Mouse (Mus musculus): ENCODE results near the gene Cd40.

The Cd40 gene

DNA sequence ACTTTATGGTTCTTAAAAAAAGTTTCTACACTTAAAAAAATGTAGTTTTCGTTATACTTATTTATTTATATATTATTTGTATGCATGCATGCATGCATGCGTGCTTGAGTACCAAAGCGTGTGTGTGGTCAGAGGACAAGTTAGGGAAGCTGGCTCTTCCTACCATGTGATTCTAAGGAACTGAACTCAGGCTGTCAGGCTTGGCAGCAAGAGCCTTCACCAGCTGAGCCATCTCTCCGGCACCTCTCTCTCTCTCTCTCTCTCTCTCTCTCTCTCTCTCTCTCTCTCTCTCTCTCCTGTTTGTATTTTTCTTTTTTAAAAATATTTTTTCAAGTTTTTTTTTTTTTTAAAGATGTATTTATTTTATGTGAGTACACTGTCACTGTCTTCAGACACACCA, 4.5 kb downstream of the Cd40 start:
- DNase-seq: no peak

DNA sequence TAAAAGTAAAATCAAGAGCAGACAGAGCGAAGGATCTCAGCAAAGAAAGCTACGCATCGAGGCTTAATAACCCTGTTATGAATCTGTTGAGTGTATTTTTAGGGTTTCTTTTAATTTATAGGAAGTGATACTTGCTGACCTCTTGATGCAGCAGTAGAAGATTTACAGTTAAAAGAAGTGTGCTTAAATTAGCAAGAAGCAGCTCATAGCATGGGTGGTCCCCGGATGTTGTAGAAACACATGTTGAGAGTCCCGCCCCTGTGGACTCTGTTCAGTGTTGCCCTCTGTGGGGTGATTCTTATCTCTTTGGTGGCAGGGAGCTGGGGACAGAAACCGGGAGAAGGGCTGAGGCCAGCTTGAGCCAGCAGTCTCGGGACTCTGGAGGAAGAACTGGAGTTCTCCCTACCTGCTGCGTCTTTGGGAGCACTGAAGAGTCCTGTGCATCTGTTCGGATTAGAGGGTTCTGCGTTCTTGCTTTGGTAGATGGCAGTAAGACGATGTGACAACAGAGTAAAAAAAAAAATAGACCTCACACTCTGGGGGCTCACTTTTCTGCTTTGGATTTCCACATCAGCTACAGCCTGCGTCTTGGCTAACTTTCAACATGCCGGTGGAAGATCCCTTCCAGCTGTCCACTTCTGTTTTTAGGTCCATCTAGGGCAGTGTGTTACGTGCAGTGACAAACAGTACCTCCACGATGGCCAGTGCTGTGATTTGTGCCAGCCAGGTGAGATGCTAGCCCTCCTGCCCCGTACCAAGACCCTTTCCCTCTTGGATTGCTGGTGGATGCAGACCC, 6.4 kb downstream of the Cd40 start:
- DNase-seq: no peak

DNA sequence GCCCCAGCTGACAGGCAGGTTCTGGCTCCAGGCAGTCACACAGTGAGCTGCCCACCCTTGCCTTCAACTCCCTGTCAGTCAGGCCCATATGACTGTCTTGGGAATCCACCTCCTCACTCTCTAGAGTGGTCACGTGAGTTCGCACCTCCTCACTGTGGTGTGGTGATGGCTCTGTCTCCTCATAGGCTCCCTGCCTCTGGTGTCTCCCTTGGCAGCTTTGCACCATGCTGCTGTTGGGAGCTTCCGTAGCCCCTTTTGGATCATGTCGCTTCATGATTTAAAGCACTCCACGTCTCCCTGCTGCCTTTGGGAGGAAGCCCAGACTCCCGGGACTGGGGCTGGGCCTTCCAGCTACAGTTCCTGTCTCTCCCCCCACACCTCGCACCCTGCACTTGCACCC, 9.1 kb downstream of the Cd40 start:
- DNase-seq: no peak

DNA sequence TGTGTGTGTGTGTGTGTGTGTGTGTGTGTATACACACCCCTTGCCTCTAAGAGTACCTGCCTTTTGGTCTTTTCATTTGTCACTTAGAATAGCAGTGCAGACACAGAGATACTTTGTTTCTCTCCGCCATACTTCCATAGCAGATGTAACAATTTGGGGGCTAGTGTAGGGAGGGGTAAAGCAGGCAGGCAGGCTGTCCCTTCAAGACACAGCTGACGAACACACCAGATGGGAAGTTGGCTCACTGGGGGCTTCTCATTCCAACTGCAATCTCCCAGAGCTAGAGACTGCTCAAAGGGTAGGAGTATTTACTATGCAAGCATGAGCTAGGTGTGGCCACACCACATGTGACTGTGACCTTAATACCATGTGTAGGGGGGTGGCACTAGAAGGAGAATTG, 13.4 kb downstream of the Cd40 start:
- no peak for DNase-seq

DNA sequence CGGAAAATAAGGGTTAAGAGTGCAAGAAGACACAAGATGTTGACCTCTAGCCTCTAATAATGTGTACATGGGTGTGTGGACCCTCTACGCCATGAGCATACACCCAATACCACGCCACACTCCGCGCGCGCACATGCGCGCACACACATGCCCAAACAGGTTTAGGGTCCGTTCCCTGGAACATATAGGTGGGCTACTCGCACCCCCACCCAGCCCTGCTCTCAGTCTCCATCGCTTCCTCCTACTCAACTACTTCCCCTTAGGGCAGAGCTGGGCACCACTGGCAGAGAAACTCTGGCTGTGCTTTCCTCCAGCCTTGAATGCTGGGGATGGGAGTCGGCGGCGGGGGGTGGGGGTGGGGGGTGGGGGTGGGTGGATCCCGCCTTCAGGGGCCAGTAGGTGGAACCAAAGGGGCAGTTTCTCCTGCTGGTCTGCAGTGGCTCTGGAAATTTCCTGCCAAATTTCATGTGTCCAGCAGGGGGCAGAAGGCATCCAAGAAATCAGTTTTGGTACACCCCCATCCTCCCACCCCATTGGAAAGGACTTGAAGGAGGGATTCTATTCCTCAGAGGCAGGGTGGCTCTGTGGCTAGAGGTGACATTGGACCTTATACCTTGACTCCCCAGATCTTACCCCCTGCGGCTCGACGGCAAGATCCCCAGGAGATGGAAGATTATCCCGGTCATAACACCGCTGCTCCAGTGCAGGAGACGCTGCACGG, 14.8 kb downstream of the Cd40 start:
- peak; percentile 24 to 29 for DNase-seq

DNA sequence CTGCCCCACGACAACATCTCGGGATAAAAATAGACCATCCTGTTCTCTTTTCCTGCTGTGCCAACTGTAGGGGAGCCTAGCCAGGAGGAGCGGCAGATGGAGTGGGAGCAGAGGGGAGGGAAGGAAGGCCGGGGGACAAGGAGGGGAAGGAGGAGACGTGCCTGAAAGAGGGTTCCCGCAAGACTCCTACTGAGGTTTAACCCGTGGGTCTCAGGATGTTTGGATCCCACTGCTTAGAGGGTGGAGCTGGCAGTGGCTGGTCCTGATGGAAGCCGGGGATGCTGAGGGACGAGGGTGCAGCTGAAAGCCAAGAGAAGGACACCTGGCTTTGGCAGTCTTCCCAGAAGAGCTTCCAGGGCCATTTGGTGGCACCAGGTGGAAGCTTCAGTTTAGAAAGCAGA, 18.0 kb downstream of the Cd40 start:
- no peak for DNase-seq

DNA sequence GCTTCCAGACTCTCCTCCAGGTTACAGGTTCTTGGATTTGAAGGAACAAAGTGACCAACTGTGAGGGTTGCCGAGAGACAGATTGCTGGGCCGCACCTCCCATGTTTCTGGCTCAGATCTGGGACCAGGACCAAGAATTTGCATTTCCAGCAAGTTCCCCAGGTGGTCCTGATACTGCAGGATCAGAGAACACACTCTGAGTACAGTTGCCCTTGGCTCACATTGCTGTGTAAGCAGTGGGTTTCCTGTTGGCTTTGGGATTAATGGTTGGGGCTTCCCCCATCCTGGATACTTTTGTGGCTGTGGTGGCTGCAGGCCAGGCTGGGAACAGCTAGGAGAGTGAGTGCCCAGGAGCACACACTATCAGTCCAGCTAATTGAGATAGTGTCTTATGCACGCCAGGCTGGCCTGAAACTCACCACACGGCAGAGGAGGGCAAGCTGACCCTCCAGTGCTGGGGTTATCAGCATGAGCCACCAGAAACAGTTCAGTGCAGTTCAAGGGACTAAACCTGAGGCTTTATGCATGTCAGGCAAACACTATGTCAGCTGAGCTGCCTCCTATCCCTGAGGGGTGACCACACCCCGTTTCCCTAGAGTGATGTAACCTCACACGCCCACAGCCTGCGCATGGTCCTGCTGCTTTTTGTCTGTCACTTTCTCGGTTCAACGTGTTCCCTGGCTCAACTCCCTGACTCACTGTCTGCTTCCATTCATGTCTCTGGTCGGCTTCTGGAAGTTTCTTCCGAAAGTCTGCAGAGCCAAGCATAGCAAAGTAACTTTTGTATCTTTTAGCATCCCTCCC, 18.9 kb downstream of the Cd40 start:
- DNase-seq: no peak

GRCm38 (mm10) chr2:165074937-165075336, 19.5 kb downstream of the Cd40 start:
- DNase-seq: peak; percentile 63 to 69

- DNase-seq: no peak
These were observed 21.6 kb downstream of the Cd40 start for GRCm38 (mm10) chr2:165077055-165077454.

- no peak for DNase-seq
These were observed 22.6 kb downstream of the Cd40 start for GRCm38 (mm10) chr2:165078045-165078444.

- no peak for DNase-seq
These were observed 23.2 kb downstream of the Cd40 start for GRCm38 (mm10) chr2:165078605-165079004.

GRCm38 (mm10) chr2:165080657-165081056, 25.2 kb downstream of the Cd40 start:
- no peak for DNase-seq

- no peak for DNase-seq
These were observed 25.8 kb downstream of the Cd40 start for GRCm38 (mm10) chr2:165081257-165081656.

- DNase-seq: no peak
These were observed 31.2 kb downstream of the Cd40 start for GRCm38 (mm10) chr2:165086634-165087033.

DNA sequence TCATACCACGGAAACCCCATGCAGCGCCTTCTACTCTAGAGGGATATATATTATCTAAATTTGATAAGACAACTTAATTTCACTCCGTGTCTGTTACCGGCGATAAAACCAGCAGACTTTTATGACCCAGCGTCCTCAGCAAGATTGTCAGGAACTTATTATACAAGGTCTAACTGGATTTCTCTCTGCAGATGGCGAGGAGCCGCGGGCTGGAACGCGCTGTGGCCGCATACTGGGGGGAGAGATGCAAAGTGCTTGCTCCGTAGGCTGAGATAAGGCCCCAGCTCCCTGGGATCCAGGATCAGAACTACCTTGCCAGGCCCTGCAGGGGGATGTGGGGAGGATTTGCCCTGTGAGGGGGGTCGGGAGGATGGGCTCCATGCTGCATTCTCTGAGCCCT, 34.0 kb downstream of the Cd40 start:
- DNase-seq: no peak

- DNase-seq: no peak
These were observed 35.2 kb downstream of the Cd40 start, which contains the start of gene 1700025C18Rik for GRCm38 (mm10) chr2:165090650-165091049. Gene 1700025C18Rik, minus strand, starts transcription at chr2:165090750.

DNA sequence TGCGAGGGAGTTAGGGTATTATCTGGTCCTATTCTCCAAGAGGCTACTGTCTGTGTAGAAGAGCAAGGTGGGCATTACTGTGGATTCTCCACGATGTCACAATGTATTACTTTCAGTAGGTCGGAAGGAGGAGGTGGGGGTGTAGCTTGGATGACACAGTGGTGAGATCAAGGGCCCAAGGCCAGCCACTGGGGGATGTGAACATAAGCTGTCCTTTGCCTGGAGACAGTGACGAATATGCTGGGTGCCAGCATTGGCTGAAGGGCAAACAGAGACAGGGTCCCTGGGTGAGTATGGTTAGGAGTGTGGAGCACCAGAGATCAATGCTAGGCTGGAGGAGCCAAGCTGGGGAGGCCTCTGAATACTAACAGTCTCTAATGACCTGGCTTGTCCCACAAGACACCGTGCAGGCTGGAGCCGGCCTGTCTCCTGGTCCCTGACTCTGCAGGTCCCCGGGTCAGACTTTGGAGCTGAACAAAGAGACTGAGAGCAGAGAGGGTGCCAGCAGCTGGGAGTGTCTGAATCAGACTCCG, 36.1 kb downstream of the Cd40 start:
- DNase-seq: no peak

- no peak for DNase-seq
These were observed 37.0 kb downstream of the Cd40 start for GRCm38 (mm10) chr2:165092393-165092792.

DNA sequence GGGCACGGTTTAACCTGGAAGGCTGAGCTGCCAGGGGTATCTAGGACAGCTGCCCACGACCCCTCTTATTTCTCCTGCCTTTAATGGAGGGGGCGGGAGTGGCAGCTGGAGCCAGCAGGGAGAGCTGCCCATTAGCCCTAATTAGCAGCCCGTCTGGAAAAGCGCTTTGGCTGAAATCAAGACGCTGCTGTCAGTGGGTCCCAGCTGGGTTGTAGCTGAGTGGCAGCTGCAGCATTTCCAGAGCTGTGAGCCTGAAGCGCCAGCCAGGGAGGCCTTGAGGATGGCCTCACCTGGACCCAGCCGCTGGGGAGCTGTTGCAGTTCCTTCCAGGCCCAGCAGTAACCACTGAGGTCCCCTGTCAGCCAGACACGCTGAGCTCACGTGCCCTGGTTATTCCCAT, 40.9 kb downstream of the Cd40 start:
- no peak for DNase-seq

GRCm38 (mm10) chr2:165098861-165099260, 43.4 kb downstream of the Cd40 start:
- DNase-seq: no peak

GRCm38 (mm10) chr2:165100749-165101148, 45.3 kb downstream of the Cd40 start:
- no peak for DNase-seq

DNA sequence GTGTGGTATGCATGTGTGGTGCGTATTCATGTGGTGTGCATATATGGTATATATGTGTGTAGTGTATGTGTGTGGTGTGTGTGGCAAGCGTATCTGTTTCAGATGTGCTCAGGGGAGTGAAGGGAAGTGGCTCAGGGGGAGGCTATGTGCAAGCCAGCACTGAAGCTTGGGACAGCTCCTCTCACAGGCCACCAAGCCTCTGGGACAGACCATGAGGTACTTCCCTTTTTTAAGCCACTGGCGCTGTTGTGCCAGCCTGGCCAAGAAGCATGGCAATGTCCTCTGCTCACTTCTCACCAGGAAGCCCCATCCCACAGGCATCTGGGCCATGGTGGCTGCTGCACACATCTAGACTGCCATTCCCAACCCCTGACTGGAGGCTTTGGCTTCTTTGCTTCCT, 47.5 kb downstream of the Cd40 start:
- no peak for DNase-seq

DNA sequence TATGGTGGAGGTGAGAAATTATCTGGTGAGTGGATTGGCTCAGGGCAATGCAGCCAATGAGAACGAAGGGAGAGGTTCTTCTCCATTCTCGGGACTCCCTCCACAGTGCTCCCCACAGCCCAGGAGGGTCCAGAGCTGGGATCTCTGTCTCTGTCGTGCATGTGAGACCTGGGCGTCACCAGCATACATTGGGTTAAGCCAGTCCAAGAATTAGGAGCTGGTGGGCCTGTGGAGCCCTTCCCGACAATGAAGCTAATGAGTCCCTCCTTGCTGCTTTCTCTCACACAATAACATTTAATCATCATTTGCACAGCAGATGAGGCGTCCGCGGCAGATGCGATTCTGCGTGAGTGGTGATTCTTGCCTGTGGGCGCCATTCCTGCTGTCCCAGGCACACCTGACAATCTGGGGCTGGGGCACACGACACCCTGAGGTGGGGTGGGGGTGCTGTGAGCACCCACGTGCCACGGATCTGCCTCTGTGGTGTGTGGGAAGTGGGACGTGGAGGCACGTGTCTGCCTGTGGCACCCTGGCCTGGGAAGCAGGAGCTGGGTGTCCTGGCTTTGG, 50.2 kb downstream of the Cd40 start:
- DNase-seq: no peak
